Mouse (Mus musculus) C2C12 (cell line): ENCODE measurements around the gene Abr. TPM values are rescaled to one million over a fixed set of nuclear protein-coding genes. Genes with fewer than 3 reads are reported as not detected.

ENCODE experiments used
- H3K27me3 ChIP-seq: one replicate; pipeline ENCODE4 v1.6.1; 2011; ENCODE audit not compliant: control insufficient read depth, insufficient read depth, insufficient read length
- H3K36me3 ChIP-seq: one replicate; pipeline ENCODE4 v1.6.1; 2011; ENCODE audit not compliant: control insufficient read depth, insufficient read depth
- H3K4me3 ChIP-seq: one replicate; pipeline ENCODE4 v1.5.1; 2011; ENCODE audit warnings: mild to moderate bottlenecking, control low read depth; ENCODE audit not compliant: poor library complexity, insufficient read depth, severe bottlenecking
- H3K79me2 ChIP-seq: one replicate; pipeline ENCODE4 v1.6.1; 2011; ENCODE audit not compliant: control insufficient read depth, insufficient read depth
- H3K79me3 ChIP-seq: one replicate; pipeline ENCODE4 v1.6.1; 2011; ENCODE audit warnings: low read depth, control low read depth
- H3ac ChIP-seq: one replicate; pipeline ENCODE3; 2011; ENCODE audit warnings: low read depth; ENCODE audit not compliant: control insufficient read depth, insufficient read length
- CEBPB ChIP-seq: IDR thresholded peaks from one replicate; pipeline ENCODE4 v1.6.1; 2011; ENCODE audit warnings: low read depth, mild to moderate bottlenecking, control low read depth, moderate library complexity
- CTCF ChIP-seq: IDR thresholded peaks from one replicate; pipeline ENCODE4 v1.5.1; 2011; ENCODE audit not compliant: control insufficient read depth, insufficient read depth, insufficient read length
- FOSL1 ChIP-seq: IDR thresholded peaks from one replicate; pipeline ENCODE4 v1.8.0; 2011; ENCODE audit warnings: mild to moderate bottlenecking, low read length; ENCODE audit not compliant: poor library complexity, insufficient read depth, severe bottlenecking
- MAX ChIP-seq: IDR thresholded peaks from one replicate; pipeline ENCODE4 v1.6.1; 2011; ENCODE audit warnings: mild to moderate bottlenecking, control low read depth
- MYOD1 ChIP-seq: IDR thresholded peaks from one replicate; pipeline ENCODE4 v1.6.1; 2011; ENCODE audit warnings: low read depth; ENCODE audit not compliant: control insufficient read depth, insufficient read length
- MYOG ChIP-seq: IDR thresholded peaks from one replicate; pipeline ENCODE4 v1.6.1; 2011; ENCODE audit not compliant: control insufficient read depth, insufficient read length; ENCODE audit errors: extremely low read depth
- USF1 ChIP-seq: IDR thresholded peaks from one replicate; pipeline ENCODE4 v1.6.1; 2011; ENCODE audit warnings: low read depth, mild to moderate bottlenecking, control low read depth, moderate library complexity
- polyA plus RNA-seq: library from polyadenylated mRNA; unstranded; fragments of >200 nt; fragmentation: generic; extraction: Trizol; gene quantifications from one replicate; pipeline ENCODE4 v1.2.1, GENCODE M21; 2012; ENCODE audit warnings: missing spikeins

The Abr gene
- polyA plus RNA-seq, 1 experiment, result 72.8 TPM

- peaks cover 92% of the 10 kb centered on the region for H3K36me3 ChIP-seq
- TF ChIP-seq MYOG (no peak), MAX (no peak), FOSL1 (no peak), USF1 (no peak), CTCF (no peak), CEBPB (no peak), MYOD1 (no peak)
- H3K79me2 ChIP-seq, result no peaks in the 10 kb centered on the region
- no peaks in the 10 kb centered on the region for H3K27me3 ChIP-seq
- H3K4me3 ChIP-seq, result no peak overlapping the region
- H3ac ChIP-seq, result no peak overlapping the region
- H3K79me3 ChIP-seq, result no peaks in the 10 kb centered on the region
These were observed 202.9 kb downstream of the Abr start for GRCm38 (mm10) chr11:76419179-76419578.

DNA sequence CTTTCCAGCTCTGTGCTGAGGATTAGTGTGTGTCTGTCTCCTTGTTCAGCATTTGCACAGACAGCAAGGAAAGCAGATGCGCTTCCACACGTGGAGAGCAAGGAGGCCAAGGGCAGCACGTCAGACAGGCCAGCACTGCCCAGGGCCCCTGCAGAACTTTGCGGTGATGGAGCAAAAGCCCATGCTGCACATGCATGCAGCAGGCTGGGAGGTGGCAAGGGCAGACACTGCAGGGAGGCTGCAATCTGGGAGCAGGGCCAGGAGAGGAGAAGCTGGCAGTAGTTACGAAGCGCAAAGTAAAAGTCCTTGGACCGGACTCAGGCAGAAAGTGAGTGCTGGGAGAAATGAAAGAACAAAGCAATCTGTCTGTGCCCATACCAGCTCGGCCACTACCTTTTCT lies 203.7 kb downstream of the Abr start:
- TF ChIP-seq MAX (no peak), FOSL1 (no peak), CTCF (no peak), MYOG (no peak), CEBPB (no peak), USF1 (no peak), MYOD1 (no peak)
- peaks cover 95% of the 10 kb centered on the region for H3K36me3 ChIP-seq
- no peaks in the 10 kb centered on the region for H3K27me3 ChIP-seq
- H3ac ChIP-seq, result no peak overlapping the region
- no peak overlapping the region for H3K4me3 ChIP-seq
- H3K79me2 ChIP-seq, result no peaks in the 10 kb centered on the region
- H3K79me3 ChIP-seq, result no peaks in the 10 kb centered on the region

- Histone ChIP-seq H3K79me2 (no peaks in the 10 kb centered on the region), H3K36me3 (peaks cover 84% of the 10 kb centered on the region), H3ac (no peak overlapping the region), H3K79me3 (no peaks in the 10 kb centered on the region), H3K27me3 (no peaks in the 10 kb centered on the region), H3K4me3 (no peak overlapping the region)
- no peak for TF ChIP-seq CEBPB
- no peak for TF ChIP-seq FOSL1
- no peak for TF ChIP-seq CTCF
- no peak for TF ChIP-seq MYOG
- no peak for TF ChIP-seq MAX
- TF ChIP-seq MYOD1, result peak; percentile 97
These were observed 206.1 kb downstream of the Abr start for GRCm38 (mm10) chr11:76415985-76416384.

DNA sequence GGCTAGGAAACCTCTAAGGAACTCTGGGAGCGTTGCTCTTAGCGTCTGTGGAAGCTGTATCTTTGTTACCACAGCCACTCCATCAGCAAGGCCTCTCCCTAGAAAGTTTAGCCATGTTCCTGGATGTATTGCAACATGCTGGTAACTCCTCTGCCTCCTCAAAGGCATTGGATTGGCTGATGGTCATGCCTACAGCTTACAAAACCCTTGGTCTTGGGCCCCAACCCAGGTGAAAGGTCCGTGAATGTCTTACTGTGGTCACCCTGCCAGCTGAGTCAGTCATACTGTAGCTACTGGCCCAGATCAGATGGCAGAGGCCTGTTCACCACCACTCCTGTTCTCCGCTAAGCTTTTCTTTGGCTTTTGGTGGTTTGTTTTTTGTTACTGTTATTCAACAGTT lies 207.1 kb downstream of the Abr start:
- TF ChIP-seq CEBPB (peak; percentile 29), FOSL1 (no peak)
- Histone ChIP-seq H3ac (no peak overlapping the region), H3K79me2 (peaks cover 5% of the 10 kb centered on the region), H3K36me3 (peaks cover 83% of the 10 kb centered on the region), H3K4me3 (no peak overlapping the region), H3K79me3 (peaks cover 2% of the 10 kb centered on the region), H3K27me3 (no peaks in the 10 kb centered on the region)

GRCm38 (mm10) chr11:76413202-76413601 lies 208.9 kb downstream of the Abr start:
- TF ChIP-seq FOSL1 (no peak), CEBPB (no peak), MAX (no peak), USF1 (no peak), MYOG (no peak), CTCF (no peak), MYOD1 (no peak)
- Histone ChIP-seq H3K79me3 (peaks cover 10% of the 10 kb centered on the region), H3K79me2 (peaks cover 23% of the 10 kb centered on the region), H3K4me3 (no peak overlapping the region), H3K27me3 (no peaks in the 10 kb centered on the region), H3K36me3 (peaks cover 69% of the 10 kb centered on the region), H3ac (no peak overlapping the region)

- Histone ChIP-seq H3K27me3 (no peaks in the 10 kb centered on the region), H3K79me2 (peaks cover 35% of the 10 kb centered on the region), H3K36me3 (peaks cover 45% of the 10 kb centered on the region), H3ac (no peak overlapping the region), H3K79me3 (peaks cover 16% of the 10 kb centered on the region), H3K4me3 (no peak overlapping the region)
- TF ChIP-seq FOSL1 (no peak), USF1 (no peak)
These were observed 211.3 kb downstream of the Abr start for GRCm38 (mm10) chr11:76410826-76411225.
